Mouse (Mus musculus) midbrain, embryonic 10.5 days (tissue): ENCODE data around the gene Stap2. TPM values are rescaled to one million over a fixed set of nuclear protein-coding genes. Genes with fewer than 3 reads are reported as not detected.
A peak's percentile ranks its signal among the peaks of the same experiment; 100 is the strongest.

Experiments used
- DNase-seq: peaks from one replicate; pipeline ENCODE4 v3.0.0-alpha.2; 2017; ENCODE audit warnings: low spot score
- H3K27ac ChIP-seq: fragments of 300-500 bp; sonication (generic); replicated peaks from 2 replicates; pipeline ENCODE4 v1.5.1; 2016; ENCODE audit warnings: mild to moderate bottlenecking
- H3K27me3 ChIP-seq: fragments of 300-500 bp; sonication (generic); 2 replicates; pipeline ENCODE4 v1.6.1; 2016; ENCODE audit warnings: low read depth, mild to moderate bottlenecking; ENCODE audit not compliant: poor library complexity, severe bottlenecking
- H3K36me3 ChIP-seq: fragments of 300-500 bp; sonication (generic); 2 replicates; pipeline ENCODE4 v1.6.1; 2016; ENCODE audit warnings: mild to moderate bottlenecking, moderate library complexity
- H3K4me1 ChIP-seq: fragments of 300-500 bp; sonication (generic); 2 replicates; pipeline ENCODE4 v1.6.1; 2016
- H3K4me3 ChIP-seq: fragments of 300-500 bp; sonication (generic); 2 replicates; pipeline ENCODE4 v1.5.1; 2016; ENCODE audit warnings: mild to moderate bottlenecking, moderate library complexity
- H3K9me3 ChIP-seq: fragments of 300-500 bp; sonication (generic); replicated peaks from 2 replicates; pipeline ENCODE4 v1.6.1; 2016; ENCODE audit warnings: mild to moderate bottlenecking
- WGBS: fragments of 180-500 bp; shearing (Covaris S2); methylation state at CpG from one replicate; pipeline ENCODE4 v1.1.7; 2016; 5-methylcytosine and 5-hydroxymethylcytosine counted together
- polyA plus RNA-seq: library from polyadenylated mRNA; unstranded; fragments of >200 nt; fragmentation: Nextera tagmentation; extraction: Ambion mirVana; gene quantifications from 2 replicates; pipeline ENCODE4 v1.2.1, GENCODE M21; 2016

Gene Stap2
- polyA plus RNA-seq = 5.2 and 5.5 TPM in 2 replicates

GRCm38 (mm10) chr17:56005415-56006061, at the start of gene Stap2, which contains the start of gene Mpnd:
Stap2 (minus strand) TSS chr17:56005584.
Mpnd (plus strand) TSS chr17:56005711.
- Histone ChIP-seq H3K4me3 (no peak within 1 kb of the TSS), H3K4me1 (peaks cover 28% of the 10 kb centered on the region), H3K27ac (no peak within 1 kb of the TSS; the same call in 1 of the 2 replicates), H3K9me3 (no peaks in the 10 kb centered on the region), H3K27me3 (peaks cover 22% of the 10 kb centered on the region), H3K36me3 (peaks cover 2% of the 10 kb centered on the region; the same call in 1 of the 2 replicates)
- WGBS = 50% methylated on average over 13 of the region's 13 CpGs
- peak; percentile 49 for DNase-seq

- no peak for DNase-seq
- H3K9me3 ChIP-seq = no peaks in the 10 kb centered on the region
- H3K27me3 ChIP-seq = no peaks in the 10 kb centered on the region
- no peak overlapping the region for H3K27ac ChIP-seq
- peaks cover 98% of the 10 kb centered on the region for H3K36me3 ChIP-seq
- H3K4me3 ChIP-seq = no peak overlapping the region
- H3K4me1 ChIP-seq = no peaks in the 10 kb centered on the region
Observed at GRCm38 (mm10) chr17:56054938-56055337, 49.6 kb upstream of the Stap2 start.

DNA sequence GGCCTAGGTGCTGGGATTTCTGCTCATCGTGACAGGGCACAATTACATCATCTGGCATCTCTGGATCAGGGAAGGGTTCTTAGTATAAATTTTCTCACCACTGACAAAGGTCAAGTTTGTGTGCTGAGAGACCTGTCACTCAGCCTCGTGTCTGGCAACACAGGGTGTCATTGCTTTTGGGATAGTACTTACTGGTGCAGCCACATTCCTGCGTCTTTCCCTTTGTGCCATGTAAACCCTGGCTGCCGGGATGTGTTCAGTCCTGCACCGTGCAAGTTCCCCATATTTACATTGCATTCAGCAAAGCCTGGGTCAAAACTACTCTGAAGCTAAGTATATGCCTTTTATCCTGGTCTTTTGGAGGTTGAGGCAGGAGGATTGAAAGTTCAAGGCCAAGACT, 46.0 kb upstream of the Stap2 start:
- DNase-seq = no peak
- Histone ChIP-seq H3K27ac (no peak overlapping the region), H3K27me3 (no peaks in the 10 kb centered on the region), H3K4me1 (no peaks in the 10 kb centered on the region), H3K36me3 (peaks cover 98% of the 10 kb centered on the region), H3K4me3 (no peak overlapping the region), H3K9me3 (no peaks in the 10 kb centered on the region)
- 95% methylated on average over 5 of the region's 5 CpGs for WGBS

GRCm38 (mm10) chr17:56040857-56041163, 35.4 kb upstream of the Stap2 start:
- peak; percentile 36 for DNase-seq
- Histone ChIP-seq H3K27ac (peak overlapping the region; percentile 95), H3K36me3 (peaks cover 37% of the 10 kb centered on the region), H3K4me1 (peaks cover 25% of the 10 kb centered on the region), H3K27me3 (no peaks in the 10 kb centered on the region), H3K9me3 (no peaks in the 10 kb centered on the region), H3K4me3 (peak overlapping the region; percentile 91)
- 3% methylated on average over 12 of the region's 12 CpGs for WGBS

GRCm38 (mm10) chr17:56040030-56040856, 34.9 kb upstream of the Stap2 start, which contains the start of gene Chaf1a:
Chaf1a (plus strand) TSS chr17:56040439.
- WGBS = under 1% methylated on average over 68 of the region's 68 CpGs
- DNase-seq = peak; percentile 97
- no peaks in the 10 kb centered on the region for H3K27me3 ChIP-seq
- peak within 1 kb of the TSS; percentile 91 for H3K4me3 ChIP-seq
- no peaks in the 10 kb centered on the region for H3K9me3 ChIP-seq
- peak within 1 kb of the TSS; percentile 95 for H3K27ac ChIP-seq
- peaks cover 31% of the 10 kb centered on the region for H3K36me3 ChIP-seq
- H3K4me1 ChIP-seq = peaks cover 31% of the 10 kb centered on the region

DNA sequence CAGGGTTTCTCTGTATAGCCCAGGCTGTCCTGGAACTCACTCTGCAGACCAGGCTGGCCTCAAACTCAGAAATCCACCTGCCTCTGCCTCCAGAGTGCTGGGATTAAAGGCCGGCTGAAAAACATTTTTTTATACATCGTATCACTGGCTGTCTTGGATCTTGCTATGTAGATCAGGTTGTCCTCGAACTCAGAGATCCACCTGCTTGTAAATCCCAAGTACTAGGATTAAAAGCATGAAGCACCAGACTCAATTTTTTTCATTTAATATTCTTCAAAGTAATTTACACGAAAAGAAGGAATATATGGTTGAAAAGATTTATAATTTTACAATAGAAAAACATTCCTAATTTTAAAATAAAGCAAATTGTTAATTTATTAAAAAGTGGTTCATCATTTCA, 34.0 kb upstream of the Stap2 start:
- H3K27ac ChIP-seq = peak overlapping the region; percentile 95
- peaks cover 28% of the 10 kb centered on the region for H3K36me3 ChIP-seq
- no peaks in the 10 kb centered on the region for H3K27me3 ChIP-seq
- no peaks in the 10 kb centered on the region for H3K9me3 ChIP-seq
- H3K4me1 ChIP-seq = peaks cover 39% of the 10 kb centered on the region
- 82% methylated on average over 4 of the region's 4 CpGs for WGBS
- H3K4me3 ChIP-seq = peak overlapping the region; percentile 91
- no peak for DNase-seq

DNA sequence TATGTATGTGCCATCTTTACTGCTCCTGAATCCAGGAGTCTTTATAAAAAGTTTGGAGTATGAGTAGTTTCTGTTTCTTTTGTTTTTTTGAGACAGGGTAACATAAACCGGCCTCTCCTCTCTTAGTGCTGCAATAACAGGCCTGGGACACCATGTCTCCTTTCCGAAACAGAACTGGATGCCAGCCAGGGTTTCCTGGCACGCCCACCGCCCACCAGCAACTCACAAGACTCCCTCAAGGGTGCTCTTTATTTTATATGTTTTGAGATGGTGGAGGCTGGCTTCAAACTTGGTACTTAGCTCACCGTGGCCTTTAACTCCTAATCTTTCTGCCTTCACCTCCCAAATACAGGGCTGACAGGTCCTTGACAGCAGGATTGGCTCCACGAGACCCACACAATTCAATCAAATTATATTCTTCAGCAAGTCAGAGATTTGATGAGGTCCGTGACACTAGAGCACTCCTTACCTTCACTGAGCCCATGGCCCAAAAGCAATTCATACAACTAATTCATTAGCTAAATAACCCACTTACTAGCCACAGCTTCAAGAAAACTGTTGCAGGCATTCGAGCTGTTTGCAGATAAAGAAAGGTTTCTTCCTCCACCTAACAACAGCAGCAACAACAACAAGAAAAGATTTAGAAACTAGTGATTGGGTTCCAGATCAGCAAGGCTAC, 33.3 kb upstream of the Stap2 start:
- H3K27me3 ChIP-seq = no peaks in the 10 kb centered on the region
- H3K9me3 ChIP-seq = no peaks in the 10 kb centered on the region
- H3K4me1 ChIP-seq = peaks cover 40% of the 10 kb centered on the region
- WGBS = 90% methylated on average over 8 of the region's 8 CpGs
- H3K36me3 ChIP-seq = peaks cover 28% of the 10 kb centered on the region
- H3K4me3 ChIP-seq = no peak overlapping the region
- no peak overlapping the region for H3K27ac ChIP-seq
- no peak for DNase-seq

DNA sequence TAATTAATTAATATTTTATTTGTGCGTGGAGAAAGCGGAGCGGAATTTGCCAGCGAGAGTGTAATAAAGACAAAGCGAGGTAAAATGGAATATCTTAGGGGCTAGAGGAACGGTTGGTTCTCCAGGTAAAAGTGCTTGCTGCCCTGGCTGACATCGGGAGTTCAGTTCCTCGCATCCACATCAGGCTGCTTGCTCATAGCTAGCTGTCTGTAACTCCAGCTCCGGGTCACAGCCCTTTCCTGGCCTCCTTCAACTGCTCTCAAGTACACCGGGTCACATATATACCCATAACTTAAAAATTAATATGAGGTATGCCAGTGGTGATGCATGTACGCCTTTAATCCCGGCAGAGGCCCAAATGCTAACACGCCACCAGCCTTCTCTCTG, 31.5 kb upstream of the Stap2 start:
- Histone ChIP-seq H3K27ac (peak overlapping the region; percentile 94), H3K36me3 (peaks cover 30% of the 10 kb centered on the region), H3K4me1 (peaks cover 36% of the 10 kb centered on the region), H3K4me3 (peak overlapping the region; percentile 90), H3K27me3 (no peaks in the 10 kb centered on the region), H3K9me3 (no peaks in the 10 kb centered on the region)
- 41% methylated on average over 13 of the region's 13 CpGs for WGBS
- no peak for DNase-seq

GRCm38 (mm10) chr17:56036176-56036900, 31.0 kb upstream of the Stap2 start, which contains the start of gene Sh3gl1:
Sh3gl1 (minus strand) TSS chr17:56036635.
- Histone ChIP-seq H3K9me3 (no peaks in the 10 kb centered on the region), H3K4me3 (peak within 1 kb of the TSS; percentile 90), H3K27ac (peak within 1 kb of the TSS; percentile 94), H3K4me1 (peaks cover 30% of the 10 kb centered on the region), H3K36me3 (peaks cover 33% of the 10 kb centered on the region), H3K27me3 (no peaks in the 10 kb centered on the region)
- peak; percentile 99 for DNase-seq
- under 1% methylated on average over 74 of the region's 74 CpGs for WGBS

DNA sequence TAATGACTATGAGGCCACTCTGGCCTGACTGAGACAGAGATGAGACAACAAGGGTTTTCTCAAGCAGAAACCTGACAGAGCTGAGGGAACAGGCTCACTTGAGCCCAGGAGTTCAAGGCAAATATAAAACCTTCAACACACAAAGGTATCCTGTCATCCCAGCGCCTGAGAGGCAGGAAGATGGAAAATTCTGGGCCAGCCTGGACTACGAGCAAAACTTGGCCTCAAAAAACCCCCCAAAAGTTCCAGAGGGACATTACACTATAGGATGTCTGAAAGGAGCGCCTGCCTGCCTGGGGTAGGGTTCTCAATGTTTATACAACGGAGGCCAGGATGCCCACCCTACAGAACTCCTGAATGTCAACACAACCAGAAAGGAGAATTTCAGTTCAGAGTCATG, 29.8 kb upstream of the Stap2 start:
- H3K4me3 ChIP-seq = peak overlapping the region; percentile 90
- no peak overlapping the region for H3K27ac ChIP-seq
- H3K9me3 ChIP-seq = no peaks in the 10 kb centered on the region
- H3K4me1 ChIP-seq = peaks cover 22% of the 10 kb centered on the region
- H3K36me3 ChIP-seq = peaks cover 45% of the 10 kb centered on the region
- 90% methylated on average over 4 of the region's 4 CpGs for WGBS
- no peaks in the 10 kb centered on the region for H3K27me3 ChIP-seq
- DNase-seq = no peak

DNA sequence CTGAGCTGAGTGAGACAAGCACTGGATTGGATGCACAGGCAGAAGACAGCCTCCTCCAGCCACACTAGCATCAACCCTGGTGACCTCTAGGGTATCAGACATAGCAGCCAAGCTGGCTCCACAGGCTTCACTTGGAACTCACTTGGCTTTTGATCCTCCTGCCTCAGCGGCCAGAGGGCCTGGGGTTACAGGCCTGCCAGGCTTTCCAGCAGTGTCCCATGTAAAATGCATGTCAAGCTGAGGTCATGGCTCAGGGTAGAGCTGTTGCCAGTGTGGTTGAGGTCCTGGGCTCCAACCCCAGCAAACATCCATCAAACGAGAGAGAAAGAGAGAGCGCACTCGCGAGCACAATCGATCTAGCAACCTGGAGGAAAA, 29.3 kb upstream of the Stap2 start:
- WGBS = 94% methylated on average over 6 of the region's 6 CpGs
- peak overlapping the region; percentile 90; the same call in 1 of the 2 replicates for H3K4me3 ChIP-seq

DNA sequence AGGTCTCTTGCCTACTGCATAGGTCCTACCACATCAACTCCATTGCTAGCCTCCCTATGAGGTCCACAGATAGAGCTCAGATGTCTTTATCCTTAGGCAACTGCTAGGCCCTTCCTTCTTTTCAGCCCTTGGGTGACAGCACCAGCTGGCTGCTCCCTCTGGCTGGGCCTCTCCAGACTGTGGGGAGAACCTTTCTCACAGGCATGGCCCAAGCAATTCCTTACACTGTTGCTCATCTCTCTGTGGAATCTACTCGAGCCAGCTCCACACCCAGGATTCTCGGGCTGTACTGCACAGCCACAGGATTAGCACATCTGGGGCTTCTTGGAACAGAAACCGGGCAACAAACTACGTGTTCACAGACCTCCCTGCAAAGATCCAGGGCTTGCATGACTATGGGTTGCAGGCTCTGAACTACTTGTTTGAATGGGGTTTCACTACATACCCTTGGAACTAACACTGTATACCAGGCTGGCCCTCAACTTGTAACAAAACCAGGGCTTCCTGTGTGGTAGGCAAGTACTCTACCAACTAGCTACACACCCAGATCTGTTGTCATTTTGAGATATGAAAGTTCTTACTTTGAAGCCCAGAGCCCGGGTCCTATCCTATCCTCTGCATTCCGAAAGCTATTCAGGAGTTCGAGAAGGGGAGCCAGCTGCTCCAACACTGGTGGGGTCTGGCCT, 28.8 kb upstream of the Stap2 start:
- WGBS = 91% methylated on average over 7 of the region's 7 CpGs
- no peaks in the 10 kb centered on the region for H3K9me3 ChIP-seq
- H3K4me1 ChIP-seq = peaks cover 27% of the 10 kb centered on the region
- H3K4me3 ChIP-seq = peak overlapping the region; percentile 90; the same call in 1 of the 2 replicates
- H3K36me3 ChIP-seq = peaks cover 54% of the 10 kb centered on the region
- DNase-seq = no peak
- H3K27me3 ChIP-seq = no peaks in the 10 kb centered on the region
- no peak overlapping the region for H3K27ac ChIP-seq

More for the DNA sequence above, 29.3 kb upstream of the Stap2 start:
- peaks cover 22% of the 10 kb centered on the region for H3K4me1 ChIP-seq
- H3K27ac ChIP-seq = no peak overlapping the region
- peaks cover 49% of the 10 kb centered on the region for H3K36me3 ChIP-seq
- DNase-seq = no peak
- H3K27me3 ChIP-seq = no peaks in the 10 kb centered on the region
- H3K9me3 ChIP-seq = no peaks in the 10 kb centered on the region
